Mouse (Mus musculus) limb, embryonic 12.5 days (tissue): ENCODE results near the gene Pex3. TPM values are rescaled to one million over a fixed set of nuclear protein-coding genes. Genes with fewer than 3 reads are reported as not detected.

Experiments
- ATAC-seq: fragments of 200-750 bp; cut with Nextera tagmentation; 2 replicates; pipeline ENCODE4 v1.8.0; 2017; ENCODE audit warnings: low read depth, moderate TSS enrichment; ENCODE audit not compliant: insufficient number of reproducible peaks, insufficient read depth, low FRiP score, low TSS enrichment
- H3K27ac ChIP-seq: fragments of 300-500 bp; sonication (generic); 2 replicates; pipeline ENCODE4 v1.5.1; 2016; ENCODE audit warnings: mild to moderate bottlenecking, moderate library complexity
- H3K27me3 ChIP-seq: fragments of 300-500 bp; sonication (generic); 2 replicates; pipeline ENCODE4 v1.6.1; 2016; ENCODE audit warnings: mild to moderate bottlenecking, moderate library complexity
- H3K36me3 ChIP-seq: fragments of 300-500 bp; sonication (generic); 2 replicates; pipeline ENCODE4 v1.6.1; 2016; ENCODE audit warnings: mild to moderate bottlenecking, moderate library complexity
- H3K4me1 ChIP-seq: fragments of 300-500 bp; sonication (generic); replicated peaks from 2 replicates; pipeline ENCODE4 v1.6.1; 2016
- H3K4me2 ChIP-seq: fragments of 300-500 bp; sonication (generic); 2 replicates; pipeline ENCODE4 v1.6.1; 2016; ENCODE audit warnings: mild to moderate bottlenecking, moderate library complexity
- H3K4me3 ChIP-seq: fragments of 300-500 bp; sonication (generic); replicated peaks from 2 replicates; pipeline ENCODE4 v1.5.1; 2016; ENCODE audit warnings: mild to moderate bottlenecking
- H3K9ac ChIP-seq: fragments of 300-500 bp; sonication (generic); replicated peaks from 2 replicates; pipeline ENCODE4 v1.6.1; 2016; ENCODE audit warnings: mild to moderate bottlenecking, moderate library complexity
- H3K9me3 ChIP-seq: fragments of 300-500 bp; sonication (generic); 2 replicates; pipeline ENCODE4 v1.6.1; 2016; ENCODE audit warnings: mild to moderate bottlenecking, moderate library complexity
- WGBS: fragments of 180-500 bp; shearing (Covaris S2); methylation state at CpG from one replicate; pipeline ENCODE4 v1.1.7; 2016; 5-methylcytosine and 5-hydroxymethylcytosine counted together
- polyA plus RNA-seq: library from polyadenylated mRNA; unstranded; fragments of >200 nt; fragmentation: Nextera tagmentation; extraction: Ambion mirVana; gene quantifications from 2 replicates; pipeline ENCODE4 v1.2.1, GENCODE M21; 2016

The Pex3 gene
- polyA plus RNA-seq, 1 experiment from 2014 or later, result 20.3 TPM

GRCm38 (mm10) chr10:13485958-13486357 is 67.0 kb downstream of the Pex3 start:
- Histone ChIP-seq H3K4me1 (no peaks in the 10 kb centered on the region), H3K27me3 (no peaks in the 10 kb centered on the region), H3K9ac (no peak overlapping the region), H3K9me3 (no peaks in the 10 kb centered on the region), H3K4me3 (no peak overlapping the region), H3K27ac (no peak overlapping the region), H3K4me2 (no peak overlapping the region), H3K36me3 (no peaks in the 10 kb centered on the region)
- WGBS, result 71% methylated on average over 4 of the region's 4 CpGs
- ATAC-seq, result no peak

- no peak overlapping the region for H3K27ac ChIP-seq
- H3K9me3 ChIP-seq, result no peaks in the 10 kb centered on the region
- no peak overlapping the region for H3K9ac ChIP-seq
- no peak overlapping the region for H3K4me2 ChIP-seq
- H3K4me3 ChIP-seq, result no peak overlapping the region
- H3K27me3 ChIP-seq, result peaks cover 24% of the 10 kb centered on the region
- peaks cover 5% of the 10 kb centered on the region; the same call in 1 of the 2 replicates for H3K4me1 ChIP-seq
- H3K36me3 ChIP-seq, result no peaks in the 10 kb centered on the region
- WGBS, result 82% methylated on average over 6 of the region's 6 CpGs
- no peak for ATAC-seq
These were observed 73.6 kb downstream of the Pex3 start for GRCm38 (mm10) chr10:13479341-13479740.

- Histone ChIP-seq H3K4me2 (peak overlapping the region; percentile 99), H3K27ac (no peak overlapping the region), H3K36me3 (no peaks in the 10 kb centered on the region), H3K9ac (no peak overlapping the region), H3K9me3 (no peaks in the 10 kb centered on the region), H3K4me3 (no peak overlapping the region; the same call in 1 of the 2 replicates), H3K4me1 (peaks cover 9% of the 10 kb centered on the region; the same call in 1 of the 2 replicates), H3K27me3 (peaks cover 63% of the 10 kb centered on the region)
- no peak for ATAC-seq
- WGBS, result 25% methylated on average over 7 of the region's 7 CpGs
These were observed 77.8 kb downstream of the Pex3 start for GRCm38 (mm10) chr10:13475121-13475520.

- H3K9ac ChIP-seq, result peak overlapping the region; percentile 70
- peaks cover 64% of the 10 kb centered on the region for H3K27me3 ChIP-seq
- peaks cover 9% of the 10 kb centered on the region; the same call in 1 of the 2 replicates for H3K4me1 ChIP-seq
- 4% methylated on average over 10 of the region's 10 CpGs for WGBS
- H3K4me3 ChIP-seq, result peak overlapping the region; percentile 66
- H3K36me3 ChIP-seq, result no peaks in the 10 kb centered on the region
- no peak for ATAC-seq
- no peaks in the 10 kb centered on the region for H3K9me3 ChIP-seq
- H3K27ac ChIP-seq, result no peak overlapping the region
- H3K4me2 ChIP-seq, result peak overlapping the region; percentile 99
These were observed 78.4 kb downstream of the Pex3 start for GRCm38 (mm10) chr10:13474568-13474955.

Other genes starting within 250 kb of the Pex3 start
- gene Phactr2, start 78.7 kb downstream of the Pex3 start, polyA plus RNA-seq, result 21.7 and 23.5 TPM in 2 replicates
- 27.8 and 31.2 TPM in 2 replicates for gene Fuca2, start 53.6 kb downstream of the Pex3 start, polyA plus RNA-seq
- 3.8 and 5.4 TPM in 2 replicates for gene Adat2, start 248 bp downstream of the Pex3 start, polyA plus RNA-seq